Mouse (Mus musculus) lung, adult 18-20 months (tissue): ENCODE measurements at regions not wholly inside any gene's neighbourhood (a gene's known extent, or its start where the extent isn't known, plus 50 kb on each side); places are given as distances from the start of the nearest gene placed in this dataset.

ENCODE experiments used
- DNase-seq, 2 experiments: peaks; one replicate each; pipeline ENCODE4 v3.0.0; 2022; ENCODE audit warnings: mixed read lengths in 2 of 2

- DNase-seq = no peak
These were observed 60.1 kb upstream of the Irx1 start for GRCm38 (mm10) chr13:72023666-72024065.

DNA sequence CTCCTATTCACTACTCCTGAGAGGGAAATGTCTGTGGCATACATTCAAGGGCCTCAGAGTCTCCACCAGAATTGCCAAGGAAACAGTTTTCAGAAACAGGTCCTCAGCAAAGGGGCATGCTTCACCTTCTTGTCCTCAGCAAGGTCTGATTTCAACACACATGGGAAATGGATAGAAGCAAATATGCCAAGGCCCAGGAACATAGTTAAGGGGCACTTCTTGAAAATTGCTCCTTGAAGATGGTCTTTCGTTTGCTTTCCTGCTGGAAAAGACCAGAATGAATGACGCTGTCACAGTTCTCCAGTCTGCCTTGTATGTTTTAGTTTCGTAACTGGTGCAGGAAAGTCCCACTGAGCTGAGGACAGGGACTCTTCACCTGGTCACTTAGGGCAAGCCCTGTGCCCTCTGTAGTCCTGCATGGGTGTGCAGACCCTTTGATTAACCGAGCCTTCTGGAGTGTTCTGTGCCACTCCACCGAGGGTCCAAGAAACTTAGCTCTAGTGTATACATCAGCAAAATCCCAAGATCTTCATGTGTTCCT is 80.5 kb upstream of the Irx1 start:
- peak; percentile 36 to 60 for DNase-seq

DNA sequence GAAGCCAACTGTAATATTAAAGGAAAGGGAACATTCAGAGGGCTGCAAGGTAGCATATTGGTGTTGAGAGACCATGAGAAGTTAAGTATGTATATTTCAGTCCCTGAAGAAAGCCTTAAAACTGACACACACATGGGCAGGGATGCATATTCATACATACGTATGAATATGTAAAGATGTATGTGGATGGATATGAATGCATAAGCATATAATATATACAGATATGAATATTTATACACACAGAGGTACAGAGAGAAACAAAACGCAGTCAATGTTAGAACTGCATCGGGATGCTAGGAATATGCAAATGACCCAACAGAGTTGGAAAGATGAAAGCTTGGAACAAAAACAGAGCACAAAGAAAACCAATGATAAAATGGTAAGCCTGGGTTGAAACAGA is 92.9 kb upstream of the Irx1 start:
- no peak for DNase-seq

DNA sequence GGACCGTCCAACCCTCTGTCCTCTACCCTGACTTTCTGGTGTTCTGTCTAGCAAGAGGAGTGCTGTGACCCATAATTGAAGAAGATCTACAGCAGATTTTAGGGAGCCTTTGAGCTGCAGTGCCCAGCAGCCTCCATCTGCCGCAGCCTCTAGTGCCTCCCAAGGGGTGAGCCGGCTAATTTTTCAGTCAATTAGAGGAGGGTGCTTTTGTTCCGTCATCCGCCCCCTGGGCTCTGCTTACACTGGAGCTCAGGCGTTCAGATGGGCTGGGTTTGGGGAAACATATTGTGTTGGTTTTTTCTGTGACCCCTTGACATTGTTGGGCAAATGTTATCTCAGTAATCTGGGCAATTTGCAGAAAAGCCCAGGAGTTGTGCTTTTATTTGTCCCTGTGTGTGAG is 98.1 kb upstream of the Irx1 start:
- no peak for DNase-seq

GRCm38 (mm10) chr13:72063278-72063761 is 99.8 kb upstream of the Irx1 start:
- no peak for DNase-seq

DNA sequence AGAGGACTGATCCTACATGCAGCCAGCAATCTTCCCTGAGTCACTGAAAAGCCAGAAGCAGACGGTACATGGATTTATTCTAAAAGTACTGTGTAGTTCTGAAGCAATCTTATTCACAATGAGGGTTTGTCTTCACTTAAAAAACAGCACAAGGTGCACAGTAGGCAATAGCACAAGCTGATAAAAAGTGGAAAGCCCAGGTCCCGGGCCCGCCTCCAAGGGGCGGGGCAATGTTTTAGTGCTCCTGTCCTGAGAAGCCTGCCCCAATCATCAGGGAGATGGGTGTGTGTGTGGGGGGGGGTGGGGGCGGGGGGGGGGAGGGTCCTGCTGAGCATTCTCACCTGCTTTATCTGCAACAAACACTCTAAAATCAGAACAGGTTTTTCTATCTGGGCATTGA is 133.1 kb upstream of the Irx1 start:
- DNase-seq = peak; percentile 35 to 36

GRCm38 (mm10) chr13:72097268-72097667 is 133.7 kb upstream of the Irx1 start:
- DNase-seq = peak in 1 of 2 experiments; percentile 2

DNA sequence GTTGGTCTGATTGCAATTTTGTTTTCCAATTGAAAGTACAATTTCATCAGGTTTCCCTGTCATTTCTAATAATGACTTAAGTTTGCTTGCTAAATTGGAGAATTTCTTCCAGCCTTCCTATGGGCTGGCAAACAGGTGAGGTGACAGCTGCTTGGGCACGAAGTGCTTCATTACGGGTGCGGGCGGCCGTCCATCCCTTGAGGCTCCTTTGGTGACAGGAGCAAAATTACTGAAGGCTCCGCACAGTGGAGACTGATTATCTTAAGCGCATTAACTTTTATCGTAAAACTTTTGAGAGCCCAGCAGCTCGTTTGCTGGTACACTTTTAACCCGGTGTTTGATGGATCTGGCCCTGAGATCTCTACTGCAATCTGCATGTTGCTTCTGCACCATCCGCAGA is 134.3 kb upstream of the Irx1 start:
- DNase-seq = no peak

- peak in 1 of 2 experiments; percentile 11 for DNase-seq
These were observed 137.2 kb upstream of the Irx1 start for GRCm38 (mm10) chr13:72100741-72101140.

DNA sequence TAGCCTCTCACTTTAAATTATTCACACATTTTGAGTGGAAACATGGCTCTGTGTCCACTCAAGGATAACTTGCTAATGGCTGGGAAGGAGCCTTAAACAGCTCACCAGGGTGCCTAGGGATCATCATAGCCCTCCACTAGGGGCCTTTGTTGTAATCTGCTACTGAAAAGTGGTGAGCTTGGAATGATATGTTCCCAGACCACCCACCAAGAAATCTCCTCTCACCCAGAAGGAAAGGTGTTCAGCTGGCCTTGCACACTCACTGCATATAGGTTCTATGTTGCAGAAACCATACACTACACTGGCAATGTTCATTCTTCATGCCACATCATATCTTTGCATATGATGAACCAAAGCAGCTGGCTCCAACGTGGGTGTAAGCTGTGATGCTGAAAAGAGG is 145.1 kb upstream of the Irx1 start:
- DNase-seq = no peak

GRCm38 (mm10) chr13:72113942-72114341 is 150.4 kb upstream of the Irx1 start:
- no peak for DNase-seq

DNA sequence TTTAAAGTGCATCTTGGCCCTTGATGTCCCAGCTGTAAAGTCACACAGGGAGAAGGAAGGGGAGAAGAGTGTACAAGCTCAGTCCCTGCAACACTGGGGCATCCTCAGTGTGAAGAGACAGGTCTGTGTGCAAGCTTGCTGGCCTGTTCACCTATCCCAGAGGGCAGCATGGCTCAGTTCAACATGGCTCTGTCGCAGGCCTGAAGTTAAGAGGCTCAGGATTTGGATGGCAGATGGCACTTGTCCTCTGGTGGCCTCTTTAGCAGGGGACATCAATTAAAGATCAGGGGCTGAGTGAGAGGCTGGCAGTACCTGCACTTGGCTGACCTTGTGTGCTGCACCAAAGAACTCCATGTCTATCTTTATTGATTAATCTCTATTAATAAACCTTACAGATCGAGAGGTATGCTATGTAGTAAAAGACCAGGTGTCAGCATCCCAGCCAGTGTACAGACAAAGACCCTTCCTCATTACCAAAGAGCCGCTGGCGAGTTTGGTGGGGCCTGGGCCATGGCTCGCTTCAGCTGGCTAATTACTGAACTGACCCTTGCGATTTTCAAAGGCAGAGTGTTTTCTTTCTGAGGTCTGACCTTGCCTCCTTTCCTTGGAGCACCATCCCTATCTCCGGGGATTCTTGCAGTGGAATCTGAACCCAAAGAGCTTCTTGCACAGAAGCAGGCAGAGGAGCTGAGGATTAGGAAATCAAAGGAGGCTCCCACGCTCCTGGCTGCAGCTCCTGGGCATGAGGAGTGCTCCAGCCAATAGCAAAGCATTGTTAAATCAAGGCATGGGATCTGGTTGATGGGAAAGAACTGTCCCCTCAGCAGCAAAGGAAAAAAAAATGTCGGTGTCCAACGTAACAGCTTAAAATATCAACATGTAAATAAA is 151.5 kb upstream of the Irx1 start:
- DNase-seq = no peak

- peak in 1 of 2 experiments; percentile 9 for DNase-seq
These were observed 156.9 kb upstream of the Irx1 start for GRCm38 (mm10) chr13:72120467-72120866.

GRCm38 (mm10) chr13:72120911-72121553 is 157.5 kb upstream of the Irx1 start:
- no peak for DNase-seq

DNA sequence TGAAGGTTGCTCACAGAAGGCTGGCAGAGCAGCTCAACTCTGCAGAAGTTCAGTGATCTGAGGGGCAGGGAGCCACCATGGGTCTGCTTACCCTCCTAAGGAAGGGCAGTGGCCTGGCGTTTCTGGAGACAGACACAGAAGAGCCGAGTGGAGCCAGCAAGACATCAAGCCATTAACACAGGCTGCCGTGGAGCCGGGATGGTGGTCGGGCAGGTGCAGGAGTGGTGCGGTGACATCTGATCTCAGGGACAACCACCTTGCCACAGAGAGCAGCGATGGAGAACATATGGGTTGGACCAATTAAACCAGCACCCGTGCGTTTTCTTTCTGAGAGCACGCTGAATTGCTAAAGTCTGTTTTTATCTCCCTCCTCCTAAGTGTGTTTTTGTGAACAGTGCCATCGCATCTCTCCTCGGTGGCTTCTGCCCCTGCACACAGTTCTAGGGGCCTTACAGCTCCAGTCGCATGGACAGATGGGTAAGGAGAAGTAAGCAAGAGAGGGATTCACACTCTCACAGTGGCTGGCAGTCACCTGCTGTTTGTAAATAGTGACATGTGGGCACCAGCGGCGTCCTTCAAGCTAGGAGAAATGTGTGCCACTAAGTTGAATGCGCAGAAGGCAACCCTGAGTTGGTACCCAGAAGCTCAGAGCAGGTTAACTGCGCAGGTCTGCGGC is 158.2 kb upstream of the Irx1 start:
- no peak for DNase-seq

GRCm38 (mm10) chr13:72122230-72122627 is 158.7 kb upstream of the Irx1 start:
- DNase-seq = no peak

- no peak for DNase-seq
These were observed 164.8 kb upstream of the Irx1 start for GRCm38 (mm10) chr13:72128306-72128705.

- DNase-seq = no peak
These were observed 167.8 kb upstream of the Irx1 start for GRCm38 (mm10) chr13:72131341-72131740.

DNA sequence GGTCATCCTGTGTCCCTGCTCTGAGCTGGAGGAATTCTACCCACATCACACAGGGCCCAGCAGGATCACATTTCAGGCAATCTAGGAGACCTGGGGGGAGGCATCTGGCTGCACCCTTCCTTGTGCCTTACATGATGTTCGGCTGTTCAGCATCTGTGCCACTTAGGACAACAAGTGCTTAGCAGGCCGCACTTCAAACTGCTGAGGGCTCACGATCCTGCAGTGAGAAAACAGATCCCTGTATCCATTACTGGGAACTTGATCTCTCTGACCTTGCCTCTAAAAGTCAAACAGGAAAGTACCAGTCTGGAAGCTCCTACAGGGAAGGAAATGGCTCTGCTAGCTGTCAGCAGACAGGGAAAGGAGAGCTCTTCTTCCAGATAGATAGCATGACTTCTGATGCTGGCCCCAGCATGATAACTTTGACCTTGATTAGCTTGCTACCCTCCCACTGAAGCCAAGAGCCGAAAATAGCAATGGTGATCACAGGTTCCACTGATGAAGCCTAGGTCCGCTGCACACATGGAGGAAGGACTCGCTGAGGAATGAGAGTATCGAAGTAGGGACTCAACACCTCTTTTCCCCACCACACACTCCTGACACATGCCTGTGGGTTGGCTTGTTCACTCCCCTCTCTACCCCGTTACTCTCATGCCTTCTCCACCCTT is 170.7 kb upstream of the Irx1 start:
- no peak for DNase-seq

DNA sequence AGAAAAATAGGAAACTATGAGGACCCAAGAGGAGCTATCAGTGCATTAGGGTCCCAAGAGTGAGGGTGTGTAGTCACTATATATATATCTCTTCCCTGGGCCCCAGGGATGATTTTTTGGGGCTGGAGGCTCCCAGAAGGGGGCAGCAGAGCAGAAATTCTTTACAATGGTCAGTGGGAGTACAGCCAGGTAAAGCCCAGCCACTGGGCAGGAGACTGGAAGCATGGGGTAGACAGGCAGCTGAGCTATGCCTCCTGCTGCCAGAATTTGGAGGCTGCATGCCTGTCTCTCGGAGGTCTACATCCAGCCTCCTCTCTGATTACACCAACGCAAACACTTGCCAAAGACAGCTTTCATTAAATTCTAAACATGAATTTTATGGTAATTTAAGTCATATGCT is 202.7 kb upstream of the Irx1 start:
- peak; percentile 9 to 30 for DNase-seq

- no peak for DNase-seq
These were observed 203.9 kb upstream of the Irx1 start for GRCm38 (mm10) chr13:72167434-72167833.

- no peak for DNase-seq
These were observed 220.1 kb upstream of the Irx1 start for GRCm38 (mm10) chr13:72183636-72184035.
